Mouse (Mus musculus) hindlimb bud, embryonic 11.5 days (tissue): ENCODE data around the gene Tmem259.

Experiments used
- DNase-seq: peaks from one replicate; pipeline ENCODE4 v3.0.0-alpha.2; 2012; ENCODE audit warnings: low read depth, low spot score; ENCODE audit errors: extremely low spot score

Tmem259 gene

DNA sequence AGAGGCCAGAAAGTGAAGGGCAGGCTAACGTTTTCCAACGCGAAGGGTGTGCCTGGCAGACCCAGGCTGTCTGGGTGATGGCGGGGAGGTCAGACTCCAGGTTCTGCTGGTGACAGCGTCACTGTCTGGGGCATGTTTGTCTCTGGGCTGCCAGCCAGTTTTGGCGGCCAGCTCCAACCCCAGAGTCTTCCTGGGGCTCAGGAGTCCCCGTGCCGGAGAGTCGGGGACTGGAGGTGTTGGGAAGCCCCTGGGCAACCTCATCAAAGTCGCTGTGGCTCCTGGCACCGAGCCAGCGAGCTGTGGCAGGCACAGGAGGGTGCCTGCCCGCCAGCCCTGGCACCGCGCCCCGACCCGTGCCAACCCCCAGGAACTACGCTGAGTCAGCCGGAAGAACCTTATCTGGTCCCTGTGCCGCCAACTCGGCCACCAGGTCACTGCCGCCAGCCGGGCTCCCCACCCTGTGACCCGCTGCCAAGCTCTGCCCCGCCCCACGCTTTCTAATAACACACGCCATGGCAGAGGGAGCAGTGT, 47.2 kb downstream of the Tmem259 start:
- DNase-seq: no peak

- DNase-seq: no peak
These were observed 47.7 kb downstream of the Tmem259 start for GRCm38 (mm10) chr10:79936284-79936910.

GRCm38 (mm10) chr10:79934794-79935569, 49.1 kb downstream of the Tmem259 start:
- DNase-seq: no peak

- DNase-seq: no peak
These were observed 49.8 kb downstream of the Tmem259 start for GRCm38 (mm10) chr10:79934272-79934721.

DNA sequence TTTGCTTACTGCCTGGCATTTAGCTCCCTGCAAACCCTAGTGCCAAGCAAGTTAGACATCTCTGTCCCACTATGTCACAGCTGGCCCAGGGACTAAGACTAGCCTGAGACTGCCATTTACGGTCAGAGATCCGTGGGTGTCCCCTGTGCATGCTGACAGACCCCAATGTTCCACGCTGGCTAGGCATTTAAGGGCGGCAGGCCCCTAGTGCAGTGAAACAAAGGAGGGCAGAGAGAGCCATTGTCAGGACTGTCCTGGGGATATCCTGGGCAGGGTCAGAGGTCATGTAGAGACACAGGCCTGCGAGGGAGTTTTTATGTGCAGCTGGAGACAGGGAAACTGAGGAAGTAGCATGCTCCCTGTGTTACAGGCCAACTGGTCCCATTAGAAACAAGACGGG, 50.3 kb downstream of the Tmem259 start:
- no peak for DNase-seq

DNA sequence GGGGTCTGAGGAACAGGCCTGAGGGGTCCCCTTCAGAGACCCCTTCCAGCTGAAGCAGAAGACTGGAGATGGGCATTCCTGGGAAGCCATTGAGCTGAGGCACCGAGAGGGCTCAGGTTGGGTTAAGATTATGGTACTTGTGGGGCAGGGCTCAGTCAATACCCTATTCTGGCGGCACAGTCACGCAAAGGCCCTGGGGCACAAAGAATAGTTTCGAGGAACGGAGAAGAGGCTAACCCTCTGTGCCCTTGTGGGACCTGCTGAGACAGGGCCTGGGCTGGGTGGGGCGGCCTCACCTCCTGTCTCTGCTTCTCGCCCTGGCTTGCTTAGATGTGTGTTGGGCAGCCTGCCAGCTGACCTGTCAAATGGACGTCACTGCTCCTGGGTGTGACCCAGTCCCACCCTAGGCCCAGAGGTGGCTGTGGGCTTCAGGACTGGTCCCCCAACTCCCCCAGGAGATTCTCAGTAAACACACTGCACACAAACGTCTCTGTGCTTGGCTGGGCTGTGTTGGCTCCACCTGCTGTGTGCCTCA, 50.9 kb downstream of the Tmem259 start:
- DNase-seq: no peak

DNA sequence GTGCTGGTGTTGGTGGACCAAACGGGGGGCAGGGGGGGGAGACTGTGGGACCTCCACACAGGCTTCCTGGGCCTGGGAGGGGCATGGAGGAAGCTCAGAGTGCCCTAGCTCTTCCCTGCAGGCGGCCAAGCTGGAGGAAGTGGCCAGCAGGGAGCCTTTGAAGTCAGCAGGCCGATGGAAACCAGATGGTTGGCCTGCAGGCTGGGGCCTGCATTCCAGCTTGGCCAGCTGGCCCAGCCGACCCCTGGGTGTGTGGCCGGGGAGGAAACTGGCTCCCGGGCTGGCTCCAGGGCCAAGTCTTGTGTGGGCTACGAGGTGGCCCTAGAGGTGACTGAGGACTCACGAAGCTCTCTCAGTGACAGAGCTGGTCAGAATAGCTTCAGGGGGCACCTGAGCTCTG, 51.4 kb downstream of the Tmem259 start:
- no peak for DNase-seq

- DNase-seq: no peak
These were observed 52.3 kb downstream of the Tmem259 start for GRCm38 (mm10) chr10:79931797-79932196.

DNA sequence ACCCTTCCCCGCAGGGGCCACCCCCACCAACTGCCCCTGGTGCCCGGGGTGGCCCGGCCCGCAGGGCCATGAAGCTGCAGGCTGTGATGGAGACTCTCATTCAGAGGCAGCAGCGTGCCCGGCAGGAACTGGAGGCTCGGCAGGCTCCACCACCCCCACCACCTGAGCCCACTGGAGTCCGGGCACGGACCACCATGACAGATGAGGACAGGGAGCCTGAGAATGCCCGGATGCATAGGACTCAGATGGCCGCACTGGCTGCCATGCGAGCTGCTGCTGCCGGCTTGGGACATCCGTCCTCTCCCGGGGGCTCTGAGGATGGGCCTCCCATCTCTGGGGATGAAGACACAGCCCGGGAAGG, 53.3 kb downstream of the Tmem259 start:
- no peak for DNase-seq

DNA sequence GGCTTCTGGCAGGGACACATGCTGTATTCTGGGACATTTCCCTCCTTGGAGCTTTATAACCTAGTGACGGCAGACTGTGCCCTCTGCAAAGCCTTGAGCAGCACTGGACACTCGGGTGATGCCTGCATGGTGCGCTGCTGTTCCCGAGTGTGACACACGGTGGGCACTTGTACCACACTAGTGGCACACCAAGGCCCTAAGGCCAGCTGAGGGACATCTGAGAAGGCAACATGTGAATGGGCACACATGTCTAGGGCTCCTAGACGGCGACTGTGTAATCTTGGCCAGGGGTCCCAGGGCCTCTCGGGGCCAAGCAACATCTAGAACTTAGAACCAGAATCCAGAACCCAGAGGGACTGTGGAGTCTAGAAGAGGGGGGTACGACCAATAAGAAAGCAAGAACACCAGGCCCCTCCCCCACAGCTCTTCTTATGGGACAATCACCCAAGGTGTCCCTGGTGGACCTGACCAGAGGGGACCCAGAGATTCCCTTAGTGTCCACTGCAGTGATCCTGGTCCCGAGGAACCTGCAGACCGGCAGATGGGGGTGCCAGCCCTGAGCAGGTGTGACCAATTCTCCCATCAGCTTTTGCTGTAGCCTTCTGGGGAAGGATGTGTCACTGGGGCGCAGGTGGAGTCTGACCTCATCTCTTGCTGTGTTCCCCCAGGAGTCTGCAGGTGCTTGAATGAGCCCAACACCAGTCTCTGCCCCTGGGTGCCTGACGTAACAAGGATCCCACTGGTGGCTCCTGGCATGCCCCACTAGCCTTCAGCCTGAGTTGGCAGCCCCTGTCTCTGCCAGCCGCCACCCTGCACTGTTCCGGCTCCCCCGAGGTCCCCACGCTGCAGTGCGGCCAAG, 53.9 kb downstream of the Tmem259 start:
- no peak for DNase-seq

DNA sequence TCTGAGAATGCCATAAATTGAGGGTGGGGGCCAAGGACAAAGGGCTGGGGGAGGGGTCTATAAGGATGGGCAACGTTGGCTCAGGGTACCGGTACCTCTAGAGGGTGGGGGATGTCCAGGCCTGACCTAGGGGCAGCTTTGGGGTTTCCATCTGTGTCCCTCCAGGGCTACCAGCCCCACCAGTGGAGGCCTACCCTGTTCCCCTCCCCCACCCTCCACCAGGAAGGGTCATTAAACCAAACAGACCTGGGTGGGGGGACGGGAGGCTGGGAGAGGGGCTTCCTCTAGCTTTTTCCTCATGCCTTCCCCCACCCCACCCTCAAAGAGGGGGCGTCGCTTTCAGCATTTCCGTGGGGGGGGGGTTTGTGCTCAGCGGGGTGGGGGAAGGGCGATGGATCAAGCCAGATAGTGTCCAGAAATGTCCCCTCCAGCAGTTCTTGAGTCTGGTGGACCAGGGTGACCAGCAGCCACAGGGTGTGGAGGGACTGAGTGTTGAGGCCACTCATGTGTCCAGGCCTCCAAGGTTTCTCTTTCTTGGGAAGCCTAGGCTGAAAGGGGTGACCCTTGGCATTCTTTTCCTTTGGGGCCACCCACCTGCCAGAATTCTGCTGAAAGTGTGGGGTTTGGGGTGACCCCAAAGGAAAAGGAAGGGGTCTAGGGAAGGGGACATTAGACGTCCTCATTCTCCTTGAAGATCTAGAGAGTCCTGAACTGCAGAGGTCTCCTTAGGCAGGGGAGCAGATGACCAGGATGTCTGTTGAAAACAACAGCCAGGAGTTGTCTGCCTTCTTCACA, 55.0 kb downstream of the Tmem259 start:
- DNase-seq: no peak

DNA sequence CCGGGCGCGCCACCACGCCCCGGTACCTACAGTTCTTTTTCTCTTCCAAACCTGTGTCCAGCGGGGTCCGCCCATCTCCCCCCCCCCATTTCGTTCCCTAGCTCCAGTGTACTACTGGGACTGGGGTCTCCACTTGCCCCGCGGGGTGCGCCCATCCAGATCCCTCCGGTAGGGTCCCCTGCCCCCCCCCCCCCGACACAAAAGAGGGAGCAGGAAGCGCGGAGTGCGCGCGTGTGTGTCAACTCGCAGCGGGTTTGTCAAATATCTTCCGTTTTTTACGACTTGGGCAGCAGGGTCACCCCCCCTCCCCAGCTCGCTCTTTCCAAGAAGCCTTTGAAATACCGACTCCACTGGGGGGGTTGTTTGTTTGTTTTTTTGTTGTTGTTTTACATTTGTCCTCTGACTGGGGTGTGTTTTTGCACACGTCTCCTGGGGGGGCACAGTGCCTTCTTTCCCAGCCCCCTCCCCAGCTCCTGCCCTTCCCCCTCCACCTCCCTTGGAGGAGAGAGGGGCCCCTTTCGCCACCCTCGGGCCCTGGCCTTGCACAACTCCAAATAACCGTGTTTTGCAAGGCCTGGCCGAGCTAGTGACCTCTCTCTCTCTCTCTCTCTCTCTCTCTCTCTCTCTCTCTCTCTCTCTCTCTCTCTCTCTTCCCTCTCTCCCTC, 56.0 kb downstream of the Tmem259 start:
- DNase-seq: no peak

DNA sequence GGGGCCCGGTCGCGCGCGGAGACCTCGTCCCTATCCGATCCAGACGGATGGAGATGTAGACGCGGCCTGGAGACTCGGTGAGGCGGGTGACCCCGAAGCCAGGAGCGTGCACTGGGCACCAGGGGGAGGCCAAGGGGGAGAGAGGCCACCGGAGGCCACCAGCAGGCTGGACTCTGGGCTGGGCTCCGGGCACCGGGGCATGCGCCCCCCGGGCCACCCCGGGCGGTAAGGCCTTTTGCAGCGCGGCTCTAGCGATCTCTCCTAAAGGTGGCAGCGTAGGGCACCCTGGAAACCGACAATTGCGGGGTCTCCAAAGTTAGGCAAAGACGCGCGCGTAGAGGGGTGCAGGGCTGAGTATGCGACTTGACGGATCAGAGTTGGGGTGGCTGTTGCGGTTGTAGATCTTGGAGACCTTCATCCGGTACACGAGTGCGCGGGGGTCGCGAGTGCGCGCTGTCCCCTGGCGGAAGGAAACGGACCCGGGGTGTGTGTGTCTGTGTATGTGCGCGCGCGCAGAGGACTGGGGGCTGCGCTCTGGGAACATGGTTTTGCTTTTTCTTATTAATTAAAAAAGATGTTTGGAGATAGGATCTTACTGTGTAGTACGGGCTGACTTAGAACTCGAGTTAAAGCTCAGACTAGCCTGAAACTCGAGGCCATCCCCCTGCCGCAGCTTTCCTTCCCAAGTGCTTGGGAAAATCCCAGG, 56.7 kb downstream of the Tmem259 start:
- no peak for DNase-seq

DNA sequence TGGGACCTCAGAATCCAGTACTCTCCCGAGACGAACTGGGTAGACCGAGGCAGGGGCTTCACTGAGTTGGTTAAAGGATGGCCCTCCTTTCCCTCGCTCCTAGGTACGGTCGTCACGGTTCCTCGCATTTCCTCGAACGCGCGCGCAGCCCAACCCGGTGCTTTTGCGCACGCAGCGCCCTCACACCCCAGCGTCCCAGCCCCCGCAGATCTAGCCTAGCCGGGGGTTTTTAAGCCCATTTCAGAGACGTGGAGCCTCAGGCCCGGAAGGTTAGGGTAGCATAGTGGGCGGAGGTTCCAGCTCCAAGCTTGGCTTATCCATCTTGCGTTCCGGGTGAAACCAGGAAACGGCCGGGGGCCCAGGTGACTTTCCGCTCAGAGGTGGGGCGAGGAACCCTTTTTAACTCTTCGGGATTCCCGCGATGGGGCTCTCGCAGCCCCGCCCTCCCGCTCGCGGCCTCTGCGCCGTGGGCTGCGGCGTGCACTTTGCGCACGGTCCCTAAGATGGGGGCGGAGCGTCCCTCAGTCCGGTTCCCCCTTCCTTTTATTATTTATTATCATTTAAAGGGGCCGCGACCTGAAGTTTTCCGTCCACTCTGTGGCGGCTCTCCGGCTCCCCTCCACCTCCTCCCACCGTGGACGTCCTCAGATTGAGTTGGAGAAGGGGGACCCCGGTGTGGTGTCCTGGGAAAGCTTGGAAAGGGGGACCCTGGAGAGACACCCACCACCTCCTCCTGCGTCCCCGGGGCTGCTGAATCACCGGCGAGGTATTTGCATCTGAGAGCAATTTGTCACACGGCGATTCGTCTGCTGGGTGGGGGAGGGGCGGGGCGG, 57.4 kb downstream of the Tmem259 start, which contains the start of gene Arid3a:
Gene Arid3a, plus strand, starts transcription at position 553 of the 833 bp plus-strand sequence.
- peak; percentile 79 for DNase-seq

GRCm38 (mm10) chr10:79925785-79926490, 58.2 kb downstream of the Tmem259 start:
- DNase-seq: no peak

DNA sequence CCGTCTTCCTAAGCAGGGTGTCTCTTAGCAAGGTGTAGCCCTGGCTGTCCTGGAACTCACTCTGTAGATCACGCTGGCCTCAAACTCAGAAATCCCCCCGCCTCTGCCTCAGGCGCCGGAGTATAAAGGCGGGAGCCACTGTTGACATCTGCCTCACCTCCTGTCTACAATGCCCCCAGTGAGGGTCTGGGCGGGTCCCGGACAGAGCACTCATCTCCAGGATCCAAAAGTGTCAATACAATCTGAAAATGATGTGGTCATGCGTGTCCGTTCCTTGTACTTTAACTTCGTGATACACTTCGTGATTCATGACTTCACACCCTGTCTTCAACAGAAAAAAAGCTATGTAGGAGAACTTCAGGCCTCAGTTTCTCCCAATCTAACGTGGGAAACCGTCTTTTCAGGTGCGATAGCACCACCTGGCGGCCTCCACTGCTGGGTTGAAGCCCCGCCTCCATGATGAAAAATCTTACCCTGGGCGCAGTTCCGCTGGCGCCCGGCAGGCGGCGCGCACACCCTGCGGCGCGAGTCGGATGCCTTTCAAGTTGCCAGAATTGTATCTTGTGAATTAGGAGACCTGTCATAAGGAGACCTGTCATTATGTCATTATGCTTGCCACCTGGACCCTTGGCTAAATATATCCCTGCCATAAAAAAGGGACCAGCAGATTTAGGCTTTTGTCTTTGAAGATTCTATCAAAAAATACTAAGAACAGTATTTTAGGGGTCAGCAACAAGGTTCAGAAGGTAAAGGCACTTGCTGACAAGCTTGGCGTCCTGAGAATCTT, 58.9 kb downstream of the Tmem259 start:
- peak; percentile 67 for DNase-seq
